Mouse (Mus musculus): Measurements from ENCODE around the gene Fbxo27.

DNA sequence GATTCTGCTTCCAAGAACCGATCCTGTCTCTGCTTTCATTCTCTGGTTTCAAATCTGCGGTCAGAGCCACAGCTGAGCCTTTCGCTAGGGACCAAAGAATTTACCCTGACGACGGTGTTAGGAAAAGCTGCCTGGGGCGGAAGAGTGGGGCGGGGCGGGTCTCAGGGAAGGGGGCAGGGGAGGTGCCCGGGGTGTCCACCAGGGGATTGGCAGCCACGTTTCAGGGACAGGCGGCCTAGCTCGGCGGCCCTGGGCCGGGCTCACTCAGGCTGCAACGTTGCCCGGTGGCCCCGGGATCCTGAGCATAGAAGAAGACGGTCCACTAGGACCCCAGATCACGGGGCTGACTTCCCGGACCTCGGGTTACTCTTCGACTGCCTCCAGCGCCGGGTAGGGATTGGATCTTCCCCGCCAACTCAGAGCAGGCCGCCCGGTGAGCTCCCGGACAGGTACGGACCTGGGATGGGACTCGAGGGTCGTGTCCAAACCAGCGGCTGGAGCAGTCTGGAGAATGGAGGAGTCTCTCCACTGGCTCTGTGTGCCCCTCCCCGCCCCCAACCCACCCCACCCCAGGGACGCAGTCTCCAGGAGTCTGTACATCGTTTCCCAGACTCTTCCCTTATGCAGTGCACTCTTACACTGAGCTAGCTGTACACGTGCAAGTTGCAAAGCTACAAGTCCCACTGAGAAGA is 24.1 kb downstream of the Fbxo27 start, which contains the start of gene Fbxo17:
- no peak for TF ChIP-seq ZC3H11A (IDR thresholded peaks at IDR 0.05; ENCODE audit: borderline replicate concordance, low read depth, low read length)
- TF ChIP-seq ZNF384 (IDR thresholded peaks at IDR 0.05; ENCODE audit: low read depth, low read length) = no peak
- TF ChIP-seq CHD2 (IDR thresholded peaks at IDR 0.05; ENCODE audit: low read depth, low read length) = no peak
- TF ChIP-seq MAFK (IDR thresholded peaks at IDR 0.05; ENCODE audit: insufficient read depth, low read depth, low read length) = no peak
- TF ChIP-seq HCFC1 (IDR thresholded peaks at IDR 0.05; ENCODE audit: borderline replicate concordance, insufficient read depth, low read length) = no peak

Data from ES-E14 (cell line).